Mouse (Mus musculus) hindbrain, embryonic 16.5 days (tissue): ENCODE measurements around the gene Ahsa2. TPM values are rescaled to one million over a fixed set of nuclear protein-coding genes. Genes with fewer than 3 reads are reported as not detected.
A peak's percentile ranks its signal among the peaks of the same experiment; 100 is the strongest.
"Not testable (repeated sequence)": the region's sequence is repeated elsewhere in the genome, so short reads cannot be mapped to it uniquely, and the experiment has no call there.

ENCODE experiments used
- ATAC-seq: fragments of 200-750 bp; cut with Nextera tagmentation; 2 replicates; pipeline ENCODE4 v1.8.0; 2017; ENCODE audit warnings: moderate TSS enrichment, moderate library complexity
- H3K27ac ChIP-seq: fragments of 300-500 bp; sonication (generic); 2 replicates; pipeline ENCODE4 v1.5.1; 2014; ENCODE audit warnings: low read depth, mild to moderate bottlenecking, control low read depth, low read length, moderate library complexity
- H3K27me3 ChIP-seq: fragments of 300-500 bp; sonication (generic); replicated peaks from 2 replicates; pipeline ENCODE4 v1.6.1; 2014; ENCODE audit warnings: low read length; ENCODE audit not compliant: control insufficient read depth, insufficient read depth
- H3K36me3 ChIP-seq: fragments of 300-500 bp; sonication (generic); 2 replicates; pipeline ENCODE4 v1.6.1; 2014; ENCODE audit warnings: mild to moderate bottlenecking, low read length, moderate library complexity, mixed read lengths; ENCODE audit not compliant: control insufficient read depth, insufficient read depth
- H3K4me1 ChIP-seq: fragments of 300-500 bp; sonication (generic); 2 replicates; pipeline ENCODE4 v1.6.1; 2014; ENCODE audit warnings: low read depth, low read length; ENCODE audit not compliant: control insufficient read depth, insufficient read depth
- H3K4me2 ChIP-seq: fragments of 300-500 bp; sonication (generic); 2 replicates; pipeline ENCODE4 v1.6.1; 2014; ENCODE audit warnings: mild to moderate bottlenecking, low read length, control low read depth, moderate library complexity
- H3K4me3 ChIP-seq: fragments of 300-500 bp; sonication (generic); 2 replicates; pipeline ENCODE4 v1.5.1; 2014; ENCODE audit warnings: mild to moderate bottlenecking, low read length, control low read depth, moderate library complexity
- H3K9ac ChIP-seq: fragments of 300-500 bp; sonication (generic); 2 replicates; pipeline ENCODE4 v1.6.1; 2014; ENCODE audit warnings: low read depth, mild to moderate bottlenecking, control low read depth, low read length, moderate library complexity
- H3K9me3 ChIP-seq: fragments of 300-500 bp; sonication (generic); 2 replicates; pipeline ENCODE4 v1.6.1; 2014; ENCODE audit warnings: mild to moderate bottlenecking, low read length, moderate library complexity; ENCODE audit not compliant: control insufficient read depth
- WGBS: fragments of 180-500 bp; shearing (Covaris S2); extraction: QIAGEN DNeasy Blood & Tissue Kit; methylation state at CpG from one replicate; pipeline ENCODE4 v1.1.7; 2014; 5-methylcytosine and 5-hydroxymethylcytosine counted together
- microRNA-seq: library from miRNA; unstranded; fragments of <30 nt; microRNA quantifications from one replicate; pipeline ENCODE4, GENCODE M21; 2017
- polyA plus RNA-seq: library from polyadenylated mRNA; unstranded; fragments of >200 nt; fragmentation: Nextera tagmentation; extraction: Ambion mirVana; gene quantifications from 2 replicates; pipeline ENCODE4 v1.2.1, GENCODE M21; 2015

Gene Ahsa2
- polyA plus RNA-seq, 1 experiment from 2014 or later = 89.2 TPM

- Histone ChIP-seq H3K27ac (peak overlapping the region; percentile 93), H3K27me3 (no peaks in the 10 kb centered on the region), H3K4me3 (peak overlapping the region; percentile 76), H3K36me3 (peaks cover 16% of the 10 kb centered on the region), H3K9me3 (no peaks in the 10 kb centered on the region), H3K9ac (peak overlapping the region; percentile 86), H3K4me1 (peaks cover 20% of the 10 kb centered on the region), H3K4me2 (peak overlapping the region; percentile 87)
- ATAC-seq = no peak
- 40% methylated on average over 6 of the region's 6 CpGs for WGBS
Measured at GRCm38 (mm10) chr11:23496661-23497060, 1.2 kb downstream of the Ahsa2 start.

DNA sequence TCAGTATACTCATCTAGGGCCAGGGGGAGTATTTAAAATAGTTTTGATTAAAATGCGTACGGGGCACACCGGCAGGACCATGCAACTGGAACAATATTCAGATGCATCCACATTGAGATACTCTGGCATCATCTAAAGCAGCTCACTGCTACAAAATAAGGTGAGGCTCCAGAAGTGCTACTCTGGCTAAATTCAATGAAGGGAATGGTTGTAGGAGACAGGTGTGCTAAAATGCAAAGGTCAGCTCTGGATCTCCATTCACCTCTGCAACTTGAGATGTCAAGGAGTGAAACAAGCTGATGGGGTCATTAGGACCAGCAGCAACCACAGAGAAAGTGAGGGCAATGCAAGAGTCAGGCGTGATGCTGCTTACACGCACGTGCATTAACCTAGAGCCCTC lies 2.6 kb downstream of the Ahsa2 start:
- Histone ChIP-seq H3K36me3 (peaks cover 29% of the 10 kb centered on the region), H3K4me1 (peaks cover 20% of the 10 kb centered on the region), H3K9me3 (no peaks in the 10 kb centered on the region), H3K27ac (no peak overlapping the region), H3K4me2 (no peak overlapping the region), H3K9ac (no peak overlapping the region), H3K4me3 (no peak overlapping the region), H3K27me3 (no peaks in the 10 kb centered on the region)
- ATAC-seq = no peak
- WGBS = 92% methylated on average over 6 of the region's 6 CpGs

DNA sequence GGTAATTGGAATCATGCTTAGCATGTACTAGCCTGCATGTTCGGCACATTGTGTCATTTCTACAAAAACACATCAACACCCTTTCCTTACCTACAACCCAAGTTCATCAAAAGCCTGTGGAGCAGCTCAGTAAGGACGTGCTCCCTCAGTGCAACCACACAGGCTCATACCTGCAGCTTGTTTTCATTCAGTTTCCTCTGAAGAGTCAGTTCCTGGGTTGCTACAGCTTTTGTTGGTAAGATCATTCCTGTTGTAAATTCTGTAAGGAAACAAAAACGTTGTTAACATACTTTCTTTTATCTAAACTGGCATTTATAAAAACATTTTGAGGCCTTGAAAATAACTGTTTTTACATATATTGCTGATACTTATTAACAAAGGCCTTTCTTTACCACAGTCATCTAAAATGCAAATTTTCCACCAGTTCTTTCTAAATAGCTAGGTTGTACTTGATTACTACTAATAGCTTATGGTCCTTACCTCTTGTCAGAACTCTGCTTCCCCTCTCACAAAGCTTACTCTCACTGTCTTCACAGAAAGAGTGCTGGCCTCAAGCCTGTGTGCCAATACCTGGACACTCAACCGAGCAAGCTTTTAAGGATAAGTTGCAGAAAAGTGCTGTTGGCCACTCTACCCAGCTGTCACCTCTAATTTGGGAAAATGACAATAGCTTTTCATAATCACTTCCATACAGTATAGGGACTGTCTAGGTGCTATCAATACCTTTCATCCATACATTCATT lies 5.6 kb downstream of the Ahsa2 start:
- Histone ChIP-seq H3K27ac (no peak overlapping the region), H3K4me3 (no peak overlapping the region), H3K36me3 (peaks cover 43% of the 10 kb centered on the region), H3K9me3 (no peaks in the 10 kb centered on the region), H3K4me2 (no peak overlapping the region), H3K9ac (no peak overlapping the region), H3K27me3 (no peaks in the 10 kb centered on the region), H3K4me1 (peaks cover 20% of the 10 kb centered on the region)
- 96% methylated on average over 4 of the region's 4 CpGs for WGBS
- ATAC-seq = no peak

GRCm38 (mm10) chr11:23489955-23490354 lies 7.9 kb downstream of the Ahsa2 start:
- Histone ChIP-seq H3K4me3 (no peak overlapping the region), H3K36me3 (peaks cover 47% of the 10 kb centered on the region), H3K9ac (no peak overlapping the region), H3K9me3 (no peaks in the 10 kb centered on the region), H3K27me3 (no peaks in the 10 kb centered on the region), H3K27ac (no peak overlapping the region), H3K4me2 (no peak overlapping the region), H3K4me1 (peaks cover under 1% of the 10 kb centered on the region; the same call in 1 of the 2 replicates)
- WGBS = 97% methylated on average over 1 of the region's 1 CpGs
- ATAC-seq = no peak

GRCm38 (mm10) chr11:23465862-23466261 lies 32.0 kb downstream of the Ahsa2 start:
- not testable (repeated sequence) for H3K27ac ChIP-seq, H3K4me1 ChIP-seq, ATAC-seq, H3K4me2 ChIP-seq, H3K27me3 ChIP-seq, H3K9ac ChIP-seq, H3K9me3 ChIP-seq, H3K4me3 ChIP-seq
- peaks cover 11% of the 10 kb centered on the region for H3K36me3 ChIP-seq
- 98% methylated on average over 2 of the region's 2 CpGs for WGBS

Small RNA genes within 50 kb of the gene (microRNA-seq; reads per million reads assigned to microRNA genes)
- not detected for gene Gm47279

Other genes starting within 250 kb of the Ahsa2 start
- gene Xpo1, start 242.0 kb downstream of the Ahsa2 start, polyA plus RNA-seq = 52.6 and 63.5 TPM in 2 replicates
- gene Usp34, start 191.1 kb downstream of the Ahsa2 start, polyA plus RNA-seq = 26.3 and 27.1 TPM in 2 replicates
- not detected in 2 replicates for gene 1700093K21Rik, start 23.1 kb upstream of the Ahsa2 start, polyA plus RNA-seq
- 113 and 115 TPM in 2 replicates for gene 0610010F05Rik, start 135.6 kb upstream of the Ahsa2 start, polyA plus RNA-seq
- gene Pus10, start 167.6 kb upstream of the Ahsa2 start, polyA plus RNA-seq = 10.6 and 11.6 TPM in 2 replicates
- 29.3 and 32.5 TPM in 2 replicates for gene Pex13, start 167.9 kb upstream of the Ahsa2 start, polyA plus RNA-seq